Mouse (Mus musculus) megakaryocyte, embryonic 14.5 days (primary cell): Measurements from ENCODE around the gene Hist2h2be. TPM values are rescaled to one million over a fixed set of nuclear protein-coding genes. Genes with fewer than 3 reads are reported as not detected.
"Not testable (repeated sequence)": the region's sequence is repeated elsewhere in the genome, so short reads cannot be mapped to it uniquely, and the experiment has no call there.

Source experiments
- H3K27me3 ChIP-seq: replicated peaks from 2 replicates; pipeline ENCODE3; 2012; ENCODE audit warnings: inconsistent platforms
- H3K36me3 ChIP-seq: replicated peaks from 2 replicates; pipeline ENCODE3; 2012; ENCODE audit warnings: low read length, inconsistent platforms, mixed read lengths
- H3K4me1 ChIP-seq: 2 replicates; pipeline ENCODE4 v1.6.1; 2012; ENCODE audit warnings: inconsistent platforms
- H3K4me3 ChIP-seq: replicated peaks from 2 replicates; pipeline ENCODE3; 2012; ENCODE audit warnings: moderate library complexity, mild to moderate bottlenecking, inconsistent platforms
- H3K9me3 ChIP-seq: 2 replicates; pipeline ENCODE4 v1.6.1; 2012; ENCODE audit warnings: inconsistent platforms
- FLI1 ChIP-seq: IDR thresholded peaks from 2 replicates; pipeline ENCODE4 v1.6.1; 2012; ENCODE audit warnings: low read length, inconsistent platforms, mixed read lengths
- GATA1 ChIP-seq: IDR thresholded peaks from 3 replicates; pipeline ENCODE4 v1.6.1; 2012; ENCODE audit warnings: mixed read lengths, low read length, inconsistent platforms, borderline replicate concordance
- polyA plus RNA-seq: library from polyadenylated mRNA; stranded (reverse); fragments of >175 nt; gene quantifications from 2 replicates; pipeline ENCODE4 v1.2.3, GENCODE M21; 2012; ENCODE audit warnings: low replicate concordance; ENCODE audit not compliant: insufficient read depth

Gene Hist2h2be
- polyA plus RNA-seq, 1 experiment, result 0.10 TPM

DNA sequence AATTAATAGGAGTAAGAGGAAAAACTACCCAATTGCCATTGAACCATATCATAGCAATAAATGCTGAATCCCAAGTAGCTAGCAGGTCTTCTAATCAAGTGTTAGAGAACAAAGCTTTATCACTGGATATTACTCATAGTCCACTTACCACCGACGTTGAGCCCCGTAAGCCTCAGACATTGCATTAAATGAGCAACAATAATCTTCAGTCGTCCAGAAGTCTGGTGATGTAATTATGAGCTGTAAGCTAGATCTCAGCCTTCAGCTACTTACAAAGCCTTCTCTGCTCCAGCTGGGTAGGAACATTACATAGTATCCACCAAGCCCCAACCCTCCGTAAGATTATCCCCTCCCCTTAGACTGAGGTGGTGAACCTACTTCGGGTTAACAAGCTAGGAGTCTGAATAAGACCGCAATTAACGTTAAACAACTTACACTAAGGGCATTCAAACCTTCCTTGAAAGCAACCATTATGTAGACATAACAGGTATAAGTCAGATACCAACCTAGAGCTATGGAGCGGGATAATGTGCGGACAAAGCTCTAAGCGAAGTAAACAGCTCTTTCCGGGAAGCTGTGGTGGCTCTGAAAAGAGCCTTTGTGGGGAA is 17.1 kb downstream of the Hist2h2be start:
- H3K4me3 ChIP-seq, result peak overlapping the region; percentile 91
- no peaks in the 10 kb centered on the region for H3K9me3 ChIP-seq
- no peaks in the 10 kb centered on the region for H3K27me3 ChIP-seq
- H3K4me1 ChIP-seq, result peaks cover 44% of the 10 kb centered on the region
- H3K36me3 ChIP-seq, result peaks cover 7% of the 10 kb centered on the region
- TF ChIP-seq FLI1 (no peak), GATA1 (no peak)

DNA sequence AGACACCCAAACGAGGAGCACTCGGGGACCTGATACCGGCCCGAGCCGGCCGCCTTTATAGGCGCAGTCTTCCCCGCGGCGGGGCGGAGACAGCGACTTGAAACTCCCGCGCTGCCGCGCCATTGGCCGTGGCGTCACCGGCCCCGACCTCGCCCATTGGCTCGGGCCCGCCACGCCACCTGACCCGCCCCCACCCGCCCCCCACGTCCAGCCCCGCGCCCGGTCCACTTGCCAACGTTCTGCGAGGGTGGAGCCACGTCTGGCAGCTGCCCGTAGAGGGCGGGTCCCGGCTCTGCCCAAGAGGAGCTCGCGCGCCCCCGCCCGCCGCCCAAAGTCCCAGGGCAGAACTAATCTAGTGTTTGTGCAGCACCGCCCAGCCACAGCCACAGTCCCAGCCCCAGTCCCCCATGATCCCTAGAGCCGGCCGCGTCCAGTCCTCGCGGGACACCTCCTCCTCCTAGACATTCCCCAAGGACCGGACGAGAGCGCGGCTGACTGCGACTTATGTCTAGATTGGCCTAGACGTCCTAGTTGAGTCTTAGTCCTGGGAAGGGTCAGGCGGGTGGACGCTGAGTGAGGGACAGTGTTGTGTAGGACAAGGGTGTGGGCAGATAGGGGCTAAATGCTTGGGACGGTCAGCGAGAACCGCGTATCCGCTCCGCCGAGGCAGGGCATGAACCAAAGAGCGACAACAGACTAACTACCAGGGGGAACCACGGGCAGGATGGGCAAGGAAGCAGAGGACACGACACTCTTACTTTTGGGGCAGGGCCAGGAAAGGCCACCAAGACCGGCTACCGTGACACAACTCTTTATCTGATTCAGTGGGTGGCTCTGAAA is 18.3 kb downstream of the Hist2h2be start, which contains the start of gene Hist2h3c2:
Hist2h3c2 (minus strand) TSS at position 174 of the 840 bp plus-strand sequence.
- H3K4me3 ChIP-seq, result peak within 1 kb of the TSS; percentile 91
- H3K27me3 ChIP-seq, H3K9me3 ChIP-seq, H3K36me3 ChIP-seq: not testable (repeated sequence)
- H3K4me1 ChIP-seq, result peaks cover 55% of the 10 kb centered on the region

DNA sequence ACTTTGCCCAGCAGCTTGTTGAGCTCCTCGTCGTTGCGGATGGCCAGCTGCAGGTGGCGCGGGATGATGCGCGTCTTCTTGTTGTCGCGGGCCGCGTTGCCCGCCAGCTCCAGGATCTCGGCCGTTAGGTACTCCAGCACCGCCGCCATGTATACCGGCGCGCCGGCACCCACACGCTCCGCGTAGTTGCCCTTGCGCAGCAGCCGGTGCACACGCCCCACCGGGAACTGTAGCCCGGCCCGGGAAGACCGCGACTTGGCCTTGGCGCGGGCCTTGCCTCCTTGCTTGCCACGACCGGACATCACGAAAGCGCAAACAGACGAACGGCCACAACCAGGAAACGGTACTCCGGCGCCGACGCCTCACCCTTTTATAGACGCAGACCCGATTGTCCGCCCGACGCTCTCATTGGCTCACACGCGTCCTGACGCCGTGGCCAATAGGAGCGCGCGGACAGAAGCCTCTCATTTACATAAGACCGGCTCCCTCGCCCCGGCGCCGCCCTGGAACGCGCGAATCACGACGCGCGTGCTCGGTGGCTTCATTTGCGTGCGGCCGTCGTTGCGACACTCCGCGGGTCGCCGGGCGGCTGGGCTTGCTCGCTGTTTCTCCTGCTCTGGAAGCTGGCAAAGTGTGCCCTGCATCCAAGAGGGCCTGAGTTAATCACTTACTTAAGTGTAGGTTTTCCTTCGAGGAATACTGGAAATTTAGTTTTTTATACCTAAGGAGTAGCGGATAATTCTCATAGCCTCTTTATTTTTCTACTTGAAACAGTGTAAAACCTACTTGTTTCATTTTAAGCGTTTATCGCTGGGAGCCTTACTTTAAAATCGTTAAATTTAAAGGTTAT is 19.3 kb downstream of the Hist2h2be start, which contains the start of gene Hist2h2aa2:
Hist2h2aa2 (minus strand) TSS at position 328 of the 850 bp plus-strand sequence.
- not testable (repeated sequence) for H3K27me3 ChIP-seq, H3K36me3 ChIP-seq, H3K9me3 ChIP-seq
- H3K4me1 ChIP-seq, result peaks cover 59% of the 10 kb centered on the region
- H3K4me3 ChIP-seq, result peak within 1 kb of the TSS; percentile 90

DNA sequence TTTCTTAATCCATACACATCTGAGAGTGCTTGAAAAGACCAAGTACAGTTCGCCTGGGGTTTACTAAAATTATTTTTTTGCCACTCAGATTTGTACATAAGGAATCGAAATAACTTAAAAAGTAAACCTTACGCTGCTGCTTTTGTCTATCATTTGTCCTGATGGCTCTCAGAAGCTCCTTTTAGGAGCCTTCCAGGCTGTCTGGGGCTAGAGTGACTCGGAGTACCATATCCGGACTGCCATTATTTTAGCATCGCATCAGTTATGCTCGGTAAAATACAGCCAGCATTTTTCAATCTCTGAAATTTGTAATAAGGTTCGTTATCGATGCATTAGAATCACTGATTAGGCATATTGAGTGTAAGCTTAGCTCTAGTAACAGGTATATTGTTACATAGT is 19.9 kb downstream of the Hist2h2be start:
- TF ChIP-seq FLI1 (no peak), GATA1 (no peak)
- Histone ChIP-seq H3K9me3 (no peaks in the 10 kb centered on the region), H3K36me3 (peaks cover 7% of the 10 kb centered on the region), H3K27me3 (no peaks in the 10 kb centered on the region), H3K4me1 (peaks cover 56% of the 10 kb centered on the region), H3K4me3 (peak overlapping the region; percentile 86)

DNA sequence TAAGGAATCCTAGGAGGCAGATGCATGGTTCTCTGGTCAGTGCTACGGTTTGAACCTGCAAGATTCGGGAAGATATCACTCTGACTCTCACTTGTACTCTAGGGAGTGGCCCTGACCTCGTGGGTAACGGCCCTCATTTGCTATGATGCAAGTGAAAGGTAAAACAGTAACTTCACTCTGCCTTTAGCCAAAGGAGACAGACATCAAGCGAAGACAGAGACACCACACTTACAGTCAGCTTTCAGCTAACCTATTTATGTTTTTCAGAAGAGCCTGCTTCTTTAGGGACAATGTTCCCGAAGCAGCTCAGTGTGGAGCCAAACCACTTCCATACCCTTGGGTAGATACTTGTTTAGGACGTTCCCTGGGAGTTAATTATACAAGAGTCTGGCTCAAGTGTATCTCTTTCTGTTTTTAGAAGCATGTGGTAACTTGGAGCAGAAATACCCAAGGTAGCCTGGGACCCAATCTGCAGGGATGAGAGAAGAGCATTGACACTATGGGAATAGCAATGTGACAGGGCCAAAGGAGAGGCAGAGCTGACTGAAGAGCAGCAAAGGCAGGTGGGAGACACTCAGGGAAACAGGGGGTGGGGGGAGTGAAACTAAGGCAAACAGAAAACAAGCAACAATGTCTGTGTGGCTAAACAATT is 23.1 kb downstream of the Hist2h2be start:
- Histone ChIP-seq H3K9me3 (no peaks in the 10 kb centered on the region), H3K4me3 (peak overlapping the region; percentile 94), H3K27me3 (no peaks in the 10 kb centered on the region), H3K4me1 (peaks cover 52% of the 10 kb centered on the region), H3K36me3 (peaks cover 7% of the 10 kb centered on the region)
- TF ChIP-seq FLI1 (no peak), GATA1 (no peak)

DNA sequence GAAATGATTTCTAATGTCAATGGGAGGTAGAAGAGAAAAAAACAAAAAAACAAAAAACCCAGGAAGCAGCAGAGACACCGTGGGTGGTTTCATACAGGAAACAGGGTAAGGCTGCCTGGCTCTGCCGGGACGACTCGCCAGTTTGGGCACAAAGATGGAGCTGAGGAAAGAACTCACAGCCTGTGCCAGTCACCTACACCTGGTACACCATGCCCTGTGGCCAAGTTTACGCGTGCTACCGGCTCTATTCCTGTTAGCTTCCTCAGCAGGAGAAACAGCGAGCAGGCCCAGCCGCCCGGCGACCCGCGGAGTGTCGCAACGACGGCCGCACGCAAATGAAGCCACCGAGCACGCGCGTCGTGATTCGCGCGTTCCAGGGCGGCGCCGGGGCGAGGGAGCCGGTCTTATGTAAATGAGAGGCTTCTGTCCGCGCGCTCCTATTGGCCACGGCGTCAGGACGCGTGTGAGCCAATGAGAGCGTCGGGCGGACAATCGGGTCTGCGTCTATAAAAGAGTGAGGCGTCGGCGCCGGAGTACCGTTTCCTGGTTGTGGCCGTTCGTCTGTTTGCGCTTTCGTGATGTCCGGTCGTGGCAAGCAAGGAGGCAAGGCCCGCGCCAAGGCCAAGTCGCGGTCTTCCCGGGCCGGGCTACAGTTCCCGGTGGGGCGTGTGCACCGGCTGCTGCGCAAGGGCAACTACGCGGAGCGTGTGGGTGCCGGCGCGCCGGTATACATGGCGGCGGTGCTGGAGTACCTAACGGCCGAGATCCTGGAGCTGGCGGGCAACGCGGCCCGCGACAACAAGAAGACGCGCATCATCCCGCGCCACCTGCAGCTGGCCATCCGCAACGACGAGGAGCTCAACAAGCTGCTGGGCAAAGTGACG is 24.3 kb downstream of the Hist2h2be start, which contains the start of gene Hist2h2aa1:
Hist2h2aa1 (plus strand) TSS at position 495 of the 884 bp plus-strand sequence.
- not testable (repeated sequence) for H3K9me3 ChIP-seq, H3K27me3 ChIP-seq, H3K36me3 ChIP-seq
- Histone ChIP-seq H3K4me1 (peaks cover 54% of the 10 kb centered on the region), H3K4me3 (peak within 1 kb of the TSS; percentile 94)

DNA sequence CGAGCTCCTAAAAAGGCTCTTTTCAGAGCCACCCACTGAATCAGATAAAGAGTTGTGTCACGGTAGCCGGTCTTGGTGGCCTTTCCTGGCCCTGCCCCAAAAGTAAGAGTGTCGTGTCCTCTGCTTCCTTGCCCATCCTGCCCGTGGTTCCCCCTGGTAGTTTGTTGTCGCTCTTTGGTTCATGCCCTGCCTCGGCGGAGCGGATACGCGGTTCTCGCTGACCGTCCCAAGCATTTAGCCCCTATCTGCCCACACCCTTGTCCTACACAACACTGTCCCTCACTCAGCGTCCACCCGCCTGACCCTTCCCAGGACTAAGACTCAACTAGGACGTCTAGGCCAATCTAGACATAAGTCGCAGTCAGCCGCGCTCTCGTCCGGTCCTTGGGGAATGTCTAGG is 25.1 kb downstream of the Hist2h2be start:
- not testable (repeated sequence) for H3K36me3 ChIP-seq, H3K9me3 ChIP-seq, H3K27me3 ChIP-seq
- H3K4me1 ChIP-seq, result peaks cover 54% of the 10 kb centered on the region
- peak overlapping the region; percentile 83 for H3K4me3 ChIP-seq

DNA sequence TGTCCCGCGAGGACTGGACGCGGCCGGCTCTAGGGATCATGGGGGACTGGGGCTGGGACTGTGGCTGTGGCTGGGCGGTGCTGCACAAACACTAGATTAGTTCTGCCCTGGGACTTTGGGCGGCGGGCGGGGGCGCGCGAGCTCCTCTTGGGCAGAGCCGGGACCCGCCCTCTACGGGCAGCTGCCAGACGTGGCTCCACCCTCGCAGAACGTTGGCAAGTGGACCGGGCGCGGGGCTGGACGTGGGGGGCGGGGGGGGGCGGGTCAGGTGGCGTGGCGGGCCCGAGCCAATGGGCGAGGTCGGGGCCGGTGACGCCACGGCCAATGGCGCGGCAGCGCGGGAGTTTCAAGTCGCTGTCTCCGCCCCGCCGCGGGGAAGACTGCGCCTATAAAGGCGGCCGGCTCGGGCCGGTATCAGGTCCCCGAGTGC is 25.5 kb downstream of the Hist2h2be start, which contains the start of gene Hist2h3c1:
Hist2h3c1 (plus strand) TSS at position 259 of the 430 bp plus-strand sequence.
- Histone ChIP-seq H3K4me3 (peak within 1 kb of the TSS; percentile 88), H3K4me1 (peaks cover 52% of the 10 kb centered on the region)
- H3K36me3 ChIP-seq, H3K27me3 ChIP-seq, H3K9me3 ChIP-seq: not testable (repeated sequence)

DNA sequence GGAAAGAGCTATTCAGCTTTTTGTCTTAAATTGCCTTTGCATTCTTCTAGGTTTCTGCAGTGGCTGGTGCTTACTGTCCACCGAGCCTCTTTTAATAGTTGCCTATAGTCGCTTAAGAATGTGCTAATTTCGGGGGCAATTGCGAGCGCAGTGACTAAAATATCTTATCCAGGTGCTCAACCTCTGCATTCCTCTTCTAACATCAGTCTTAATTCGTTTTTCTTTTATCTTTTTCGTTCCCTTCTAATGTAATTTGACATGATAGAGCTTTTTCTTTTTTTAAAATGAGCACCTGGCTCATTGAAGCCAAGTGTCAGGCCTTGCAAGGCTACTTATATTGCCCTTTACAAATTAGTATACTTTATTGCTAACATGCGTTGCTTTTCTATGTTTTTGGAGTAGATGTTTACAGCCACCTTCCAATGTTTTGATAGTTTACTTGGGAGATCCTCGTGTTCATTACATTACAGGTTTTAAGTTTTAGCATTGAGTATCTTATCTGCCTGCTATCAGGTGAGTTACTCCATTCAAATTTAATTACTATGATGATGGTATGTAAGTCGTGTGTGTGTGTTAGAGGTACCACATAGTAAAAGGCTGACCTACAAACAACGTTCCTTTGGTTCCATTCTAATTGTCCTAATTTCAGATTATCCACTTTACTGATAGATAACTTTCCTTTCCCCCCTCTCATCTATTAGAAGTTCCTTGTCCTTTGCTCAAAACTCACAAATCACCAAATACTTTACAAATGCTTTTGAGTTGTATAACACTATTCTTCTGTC is 26.6 kb downstream of the Hist2h2be start:
- H3K4me3 ChIP-seq, result peak overlapping the region; percentile 88
- no peaks in the 10 kb centered on the region for H3K27me3 ChIP-seq
- H3K4me1 ChIP-seq, result peaks cover 43% of the 10 kb centered on the region
- no peaks in the 10 kb centered on the region for H3K9me3 ChIP-seq
- H3K36me3 ChIP-seq, result peaks cover under 1% of the 10 kb centered on the region
- TF ChIP-seq FLI1 (no peak), GATA1 (no peak)
